Mouse (Mus musculus) gonadal fat pad, adult 2 months (tissue): Measurements from ENCODE around the gene Tedc2. TPM values are rescaled to one million over a fixed set of nuclear protein-coding genes. Genes with fewer than 3 reads are reported as not detected.

Source experiments
- DNase-seq: peaks from one replicate; pipeline ENCODE4 v3.0.0-alpha.2; 2012; ENCODE audit warnings: low read depth
- polyA plus RNA-seq: library from polyadenylated mRNA; depleted of rRNA; stranded (reverse); fragments of >200 nt; gene quantifications from 2 replicates; pipeline ENCODE4 v1.2.3, GENCODE M21; 2012; rRNA removed

Tedc2 gene
- polyA plus RNA-seq, 1 experiment = 8.9 TPM

GRCm38 (mm10) chr17:24193769-24194168 is 26.9 kb downstream of the Tedc2 start:
- no peak for DNase-seq

GRCm38 (mm10) chr17:24193268-24193667 is 27.4 kb downstream of the Tedc2 start:
- no peak for DNase-seq

GRCm38 (mm10) chr17:24192848-24193247 is 27.8 kb downstream of the Tedc2 start:
- no peak for DNase-seq

- DNase-seq = no peak
Observed at GRCm38 (mm10) chr17:24191481-24191880, 29.2 kb downstream of the Tedc2 start.

GRCm38 (mm10) chr17:24190934-24191333 is 29.7 kb downstream of the Tedc2 start:
- DNase-seq = no peak

GRCm38 (mm10) chr17:24174259-24174658 is 46.4 kb downstream of the Tedc2 start:
- no peak for DNase-seq

GRCm38 (mm10) chr17:24173423-24173822 is 47.2 kb downstream of the Tedc2 start:
- DNase-seq = no peak

GRCm38 (mm10) chr17:24171738-24172137 is 48.9 kb downstream of the Tedc2 start:
- DNase-seq = no peak

GRCm38 (mm10) chr17:24170729-24171128 is 49.9 kb downstream of the Tedc2 start:
- no peak for DNase-seq

- DNase-seq = no peak
Observed at GRCm38 (mm10) chr17:24170125-24170524, 50.5 kb downstream of the Tedc2 start.

- peak; percentile 55 for DNase-seq
Observed at GRCm38 (mm10) chr17:24169317-24170065, 51.2 kb downstream of the Tedc2 start, which contains the start of gene Atp6v0c. Gene Atp6v0c (minus strand): TSS chr17:24169702.

GRCm38 (mm10) chr17:24168590-24169277 is 51.9 kb downstream of the Tedc2 start:
- peak; percentile 56 for DNase-seq

GRCm38 (mm10) chr17:24167891-24168505 is 52.7 kb downstream of the Tedc2 start:
- DNase-seq = no peak

GRCm38 (mm10) chr17:24167120-24167519 is 53.5 kb downstream of the Tedc2 start:
- DNase-seq = no peak

Other genes with a start within 250 kb of the Tedc2 start
- gene Prss30, start 240.3 kb downstream of the Tedc2 start, polyA plus RNA-seq = 0.46 and 0.53 TPM in 2 replicates
- gene Prss22, start 222.8 kb downstream of the Tedc2 start, polyA plus RNA-seq = 0.15 and 0.18 TPM in 2 replicates
- 1.6 and 2.8 TPM in 2 replicates for gene Prss27, start 182.7 kb downstream of the Tedc2 start, polyA plus RNA-seq
- gene Kctd5, start 147.4 kb downstream of the Tedc2 start, polyA plus RNA-seq = 23.0 and 27.2 TPM in 2 replicates
- gene Pdpk1, start 69.9 kb downstream of the Tedc2 start, polyA plus RNA-seq = 23.8 and 25.8 TPM in 2 replicates
- gene Amdhd2, start 57.1 kb downstream of the Tedc2 start, polyA plus RNA-seq = 37.6 and 41.4 TPM in 2 replicates
- gene Atp6v0c, start 51.1 kb downstream of the Tedc2 start, polyA plus RNA-seq = 870 and 1,024 TPM in 2 replicates
- gene Tbc1d24, start 15.3 kb downstream of the Tedc2 start, polyA plus RNA-seq = 12.8 and 13.1 TPM in 2 replicates
- gene Ntn3, start 11.3 kb downstream of the Tedc2 start, polyA plus RNA-seq = 1.4 and 1.5 TPM in 2 replicates
- 2.4 and 2.5 TPM in 2 replicates for gene Ccnf, start 30.6 kb upstream of the Tedc2 start, polyA plus RNA-seq
- 0.06 and 0.09 TPM in 2 replicates for gene Abca17, start 130.2 kb upstream of the Tedc2 start, polyA plus RNA-seq
- 78.6 and 87.5 TPM in 2 replicates for gene Abca3, start 131.1 kb upstream of the Tedc2 start, polyA plus RNA-seq
- gene Rnps1, start 193.7 kb upstream of the Tedc2 start, polyA plus RNA-seq = 96.6 and 102 TPM in 2 replicates
- gene Eci1, start 205.8 kb upstream of the Tedc2 start, polyA plus RNA-seq = 119 and 137 TPM in 2 replicates
- gene Dnase1l2, start 222.3 kb upstream of the Tedc2 start, polyA plus RNA-seq = 82.9 and 106 TPM in 2 replicates
- gene E4f1, start 249.5 kb upstream of the Tedc2 start, polyA plus RNA-seq = 89.7 and 102 TPM in 2 replicates
- gene Pgp, start 249.5 kb upstream of the Tedc2 start, polyA plus RNA-seq = 100 and 123 TPM in 2 replicates